Mouse (Mus musculus) intestine, embryonic 15.5 days (tissue): Measurements from ENCODE around the gene Jakmip3. TPM values are rescaled to one million over a fixed set of nuclear protein-coding genes. Genes with fewer than 3 reads are reported as not detected.
A peak's percentile ranks its signal among the peaks of the same experiment; 100 is the strongest.

Source experiments
- ATAC-seq: fragments of 200-750 bp; cut with Nextera tagmentation; 2 replicates; pipeline ENCODE4 v1.8.0; 2017; ENCODE audit warnings: moderate TSS enrichment, moderate library complexity
- H3K27ac ChIP-seq: fragments of 300-500 bp; sonication (generic); 2 replicates; pipeline ENCODE4 v1.5.1; 2015; ENCODE audit warnings: mild to moderate bottlenecking, inconsistent platforms
- H3K27me3 ChIP-seq: fragments of 300-500 bp; sonication (generic); replicated peaks from 2 replicates; pipeline ENCODE4 v1.6.1; 2015; ENCODE audit warnings: inconsistent platforms
- H3K36me3 ChIP-seq: fragments of 300-500 bp; sonication (generic); 2 replicates; pipeline ENCODE4 v1.6.1; 2015; ENCODE audit warnings: inconsistent platforms
- H3K4me1 ChIP-seq: fragments of 300-500 bp; sonication (generic); replicated peaks from 2 replicates; pipeline ENCODE4 v1.6.1; 2015; ENCODE audit warnings: inconsistent platforms
- H3K4me2 ChIP-seq: fragments of 300-500 bp; sonication (generic); replicated peaks from 2 replicates; pipeline ENCODE4 v1.6.1; 2015; ENCODE audit warnings: mild to moderate bottlenecking, inconsistent platforms
- H3K4me3 ChIP-seq: fragments of 300-500 bp; sonication (generic); replicated peaks from 2 replicates; pipeline ENCODE4 v1.5.1; 2015; ENCODE audit warnings: inconsistent platforms
- H3K9ac ChIP-seq: fragments of 300-500 bp; sonication (generic); 2 replicates; pipeline ENCODE4 v1.6.1; 2015; ENCODE audit warnings: inconsistent platforms
- H3K9me3 ChIP-seq: fragments of 300-500 bp; sonication (generic); 2 replicates; pipeline ENCODE4 v1.6.1; 2016; ENCODE audit warnings: inconsistent platforms
- WGBS: fragments of 180-500 bp; shearing (Covaris S2); methylation state at CpG from one replicate; pipeline ENCODE4 v1.1.7; 2015; 5-methylcytosine and 5-hydroxymethylcytosine counted together
- polyA plus RNA-seq: library from polyadenylated mRNA; unstranded; fragments of >200 nt; fragmentation: Nextera tagmentation; extraction: Ambion mirVana; gene quantifications from 2 replicates; pipeline ENCODE4 v1.2.1, GENCODE M21; 2015

Jakmip3 gene
- polyA plus RNA-seq, 1 experiment from 2014 or later = 0.23 TPM

- Histone ChIP-seq H3K36me3 (no peaks in the 10 kb centered on the region), H3K9ac (no peak overlapping the region), H3K4me1 (no peaks in the 10 kb centered on the region), H3K9me3 (no peaks in the 10 kb centered on the region), H3K4me2 (no peak overlapping the region), H3K4me3 (no peak overlapping the region), H3K27me3 (no peaks in the 10 kb centered on the region), H3K27ac (no peak overlapping the region)
- 82% methylated on average over 9 of the region's 9 CpGs for WGBS
- no peak for ATAC-seq
Measured at GRCm38 (mm10) chr7:139107908-139108650, 167.5 kb downstream of the Jakmip3 start.

GRCm38 (mm10) chr7:139119152-139119774, 178.7 kb downstream of the Jakmip3 start:
- Histone ChIP-seq H3K9ac (no peak overlapping the region), H3K27ac (no peak overlapping the region), H3K4me1 (no peaks in the 10 kb centered on the region), H3K4me2 (no peak overlapping the region), H3K27me3 (no peaks in the 10 kb centered on the region; the same call in 1 of the 2 replicates), H3K36me3 (no peaks in the 10 kb centered on the region), H3K4me3 (no peak overlapping the region), H3K9me3 (no peaks in the 10 kb centered on the region)
- ATAC-seq = peak; percentile 39; the same call in 1 of the 2 replicates
- 39% methylated on average over 13 of the region's 13 CpGs for WGBS

GRCm38 (mm10) chr7:139119775-139120153, 179.2 kb downstream of the Jakmip3 start:
- Histone ChIP-seq H3K9me3 (no peaks in the 10 kb centered on the region), H3K36me3 (no peaks in the 10 kb centered on the region), H3K27me3 (no peaks in the 10 kb centered on the region; the same call in 1 of the 2 replicates), H3K4me3 (no peak overlapping the region), H3K9ac (no peak overlapping the region), H3K4me2 (no peak overlapping the region), H3K4me1 (no peaks in the 10 kb centered on the region), H3K27ac (no peak overlapping the region)
- no peak for ATAC-seq
- WGBS = 58% methylated on average over 2 of the region's 2 CpGs

GRCm38 (mm10) chr7:139125881-139126280, 185.4 kb downstream of the Jakmip3 start:
- no peak overlapping the region for H3K9ac ChIP-seq
- WGBS = 89% methylated on average over 4 of the region's 4 CpGs
- no peaks in the 10 kb centered on the region for H3K36me3 ChIP-seq
- no peaks in the 10 kb centered on the region for H3K9me3 ChIP-seq
- H3K27ac ChIP-seq = no peak overlapping the region
- H3K4me1 ChIP-seq = peaks cover 7% of the 10 kb centered on the region; the same call in 1 of the 2 replicates
- no peak overlapping the region for H3K4me2 ChIP-seq
- ATAC-seq = no peak
- H3K27me3 ChIP-seq = no peaks in the 10 kb centered on the region; the same call in 1 of the 2 replicates
- no peak overlapping the region for H3K4me3 ChIP-seq

GRCm38 (mm10) chr7:139126549-139126948, 186.0 kb downstream of the Jakmip3 start:
- no peak overlapping the region for H3K9ac ChIP-seq
- ATAC-seq = no peak
- 73% methylated on average over 7 of the region's 7 CpGs for whole genome bisulfite sequencing
- no peak overlapping the region for H3K4me2 ChIP-seq
- no peak overlapping the region for H3K27ac ChIP-seq
- no peak overlapping the region for H3K4me3 ChIP-seq
- H3K4me1 ChIP-seq = peaks cover 9% of the 10 kb centered on the region; the same call in 1 of the 2 replicates
- H3K9me3 ChIP-seq = no peaks in the 10 kb centered on the region
- H3K36me3 ChIP-seq = no peaks in the 10 kb centered on the region
- no peaks in the 10 kb centered on the region; the same call in 1 of the 2 replicates for H3K27me3 ChIP-seq

- Histone ChIP-seq H3K4me1 (peaks cover 9% of the 10 kb centered on the region; the same call in 1 of the 2 replicates), H3K36me3 (no peaks in the 10 kb centered on the region), H3K9me3 (no peaks in the 10 kb centered on the region), H3K4me3 (no peak overlapping the region), H3K27ac (no peak overlapping the region), H3K4me2 (no peak overlapping the region), H3K9ac (no peak overlapping the region), H3K27me3 (no peaks in the 10 kb centered on the region)
- ATAC-seq = no peak
- 72% methylated on average over 4 of the region's 4 CpGs for WGBS
Measured at GRCm38 (mm10) chr7:139128994-139129393, 188.5 kb downstream of the Jakmip3 start.

GRCm38 (mm10) chr7:139130361-139130760, 189.8 kb downstream of the Jakmip3 start:
- ATAC-seq = peak; percentile 23; the same call in 1 of the 2 replicates
- Histone ChIP-seq H3K4me2 (no peak overlapping the region), H3K9ac (no peak overlapping the region), H3K4me1 (peaks cover 9% of the 10 kb centered on the region; the same call in 1 of the 2 replicates), H3K36me3 (no peaks in the 10 kb centered on the region), H3K4me3 (no peak overlapping the region), H3K27ac (no peak overlapping the region), H3K27me3 (no peaks in the 10 kb centered on the region), H3K9me3 (no peaks in the 10 kb centered on the region)
- WGBS = 39% methylated on average over 6 of the region's 6 CpGs

GRCm38 (mm10) chr7:139131538-139131937, 191.0 kb downstream of the Jakmip3 start:
- 67% methylated on average over 8 of the region's 8 CpGs for WGBS
- no peak for ATAC-seq
- H3K9me3 ChIP-seq = no peaks in the 10 kb centered on the region
- no peaks in the 10 kb centered on the region for H3K36me3 ChIP-seq
- H3K4me2 ChIP-seq = no peak overlapping the region
- no peak overlapping the region for H3K4me3 ChIP-seq
- peaks cover 14% of the 10 kb centered on the region; the same call in 1 of the 2 replicates for H3K4me1 ChIP-seq
- no peaks in the 10 kb centered on the region for H3K27me3 ChIP-seq
- no peak overlapping the region for H3K9ac ChIP-seq
- no peak overlapping the region for H3K27ac ChIP-seq

- ATAC-seq = no peak
- no peak overlapping the region for H3K4me3 ChIP-seq
- WGBS = 77% methylated on average over 3 of the region's 3 CpGs
- H3K9ac ChIP-seq = no peak overlapping the region
- no peak overlapping the region for H3K4me2 ChIP-seq
- H3K4me1 ChIP-seq = peaks cover 14% of the 10 kb centered on the region; the same call in 1 of the 2 replicates
- no peak overlapping the region for H3K27ac ChIP-seq
- H3K9me3 ChIP-seq = no peaks in the 10 kb centered on the region
- no peaks in the 10 kb centered on the region for H3K36me3 ChIP-seq
- no peaks in the 10 kb centered on the region for H3K27me3 ChIP-seq
Measured at GRCm38 (mm10) chr7:139133446-139133845, 192.9 kb downstream of the Jakmip3 start.

Other genes with a start within 250 kb of the Jakmip3 start
- 28.7 and 32.0 TPM in 2 replicates for gene Ppp2r2d, start 94.7 kb upstream of the Jakmip3 start, polyA plus RNA-seq
- 10.7 and 12.9 TPM in 2 replicates for gene Mapk1ip1, start 94.5 kb upstream of the Jakmip3 start, polyA plus RNA-seq
- 171 and 203 TPM in 2 replicates for gene Bnip3, start 31.2 kb upstream of the Jakmip3 start, polyA plus RNA-seq
- 12.7 and 15.6 TPM in 2 replicates for gene Dpysl4, start 145.3 kb downstream of the Jakmip3 start, polyA plus RNA-seq